In the genomic region with DNA sequence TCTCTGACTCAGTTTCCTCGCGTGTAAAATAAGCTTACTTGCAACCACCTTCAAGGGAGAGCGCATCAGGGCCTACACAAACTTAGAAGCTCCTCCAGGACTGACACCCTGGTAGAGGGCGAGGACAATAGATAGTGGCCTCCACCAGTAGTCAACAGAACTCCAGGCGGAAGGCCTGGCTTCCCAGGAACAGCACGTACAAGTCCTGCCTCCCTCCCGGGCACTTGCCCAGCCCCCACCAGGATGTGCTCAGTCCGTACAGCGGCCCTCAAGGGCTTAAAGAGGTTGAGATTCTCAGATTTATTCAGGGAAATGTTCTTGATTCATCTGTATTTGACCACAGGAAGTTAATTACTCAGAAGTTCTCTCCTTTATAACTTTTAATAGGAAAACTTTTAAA, we compare ENCODE assay signal across 8 mouse cellular contexts. TPM values are rescaled to one million over a fixed set of nuclear protein-coding genes. Genes with fewer than 3 reads are reported as not detected.
DNase-seq lines count a peak whose midpoint lies in the region; ATAC-seq and TF ChIP-seq lines count a peak whose summit lies in the region.

No protein-coding gene starts in this region.

- peak overlapping the region; percentile 78 for H3K4me3 ChIP-seq in heart, adult 2 months
- peak overlapping the region; percentile 62 for H3K4me3 ChIP-seq in kidney, adult 2 months (ENCODE audit: insufficient read depth, low read depth, low read length)
- peak overlapping the region; percentile 90 for H3K4me3 ChIP-seq in lung, adult 2 months (replicated peaks; ENCODE audit: extremely low read depth, low read depth, low read length)

- DNase-seq in gastrocnemius, adult 18-20 months (ENCODE audit: low spot score): peak; percentile 7
- DNase-seq in gastrocnemius, adult 8-10 months (ENCODE audit: low spot score in 2 of 2): no peak
- peak; percentile 51 to 58 for DNase-seq in heart, adult 2 months
- DNase-seq in kidney, adult 2 months: peak; percentile 65
- peak; percentile 55 for DNase-seq in lung, adult 2 months
- DNase-seq in cerebellum, adult 8-10 months: no peak
- DNase-seq in spleen, postnatal 14 days (ENCODE audit: low spot score in 2 of 2): no peak

- no peaks in the 10 kb centered on the region for H3K27me3 ChIP-seq in heart, adult 2 months (ENCODE audit: control insufficient read depth, insufficient read depth, low read length)
- H3K27me3 ChIP-seq in kidney, adult 2 months (replicated peaks; ENCODE audit: control insufficient read depth, insufficient read depth, low read length): no peaks in the 10 kb centered on the region

- H3K79me2 ChIP-seq in heart, adult 2 months (replicated peaks; ENCODE audit: control insufficient read depth, insufficient read depth, low read length): no peaks in the 10 kb centered on the region

- no peaks in the 10 kb centered on the region for H3K36me3 ChIP-seq in heart, adult 2 months (ENCODE audit: control insufficient read depth, insufficient read depth, low read length)
- H3K36me3 ChIP-seq in kidney, adult 2 months (ENCODE audit: control insufficient read depth, insufficient read depth, low read length): no peaks in the 10 kb centered on the region

- peak overlapping the region; percentile 28 for H3K9ac ChIP-seq in heart, adult 2 months (ENCODE audit: low read depth, low read length)

- ATAC-seq in megakaryocyte progenitor cell, adult 5-6 weeks (replicated peaks; ENCODE audit: poor library complexity): no peak

- TF ChIP-seq CTCF in heart, adult 2 months (IDR thresholded peaks at IDR 0.05): no peak
- TF ChIP-seq CTCF in kidney, adult 2 months (conservative IDR thresholded peaks at IDR 0.05; ENCODE audit: insufficient read depth, insufficient read length, low read depth, low read length): no peak
- TF ChIP-seq CTCF in lung, adult 2 months (IDR thresholded peaks at IDR 0.05; ENCODE audit: insufficient read depth, low read length): no peak

- intact Hi-C loops in heart, adult 2 months (cut with DNase I): loop anchor here (5.0 kb wide), 1 partner anchor 64 kb away; no protein-coding TSS in a partner anchor

- TF ChIP-seq POLR2A in heart, adult 2 months (IDR thresholded peaks at IDR 0.05; ENCODE audit: insufficient read depth, low read depth, low read length): no peak; the same call in 1 of the 2 replicates
- TF ChIP-seq POLR2A in kidney, adult 2 months (IDR thresholded peaks at IDR 0.05; ENCODE audit: low read depth, low read length): no peak
- TF ChIP-seq POLR2A in lung, adult 2 months (IDR thresholded peaks at IDR 0.05; ENCODE audit: borderline replicate concordance, extremely low read depth, low read depth, low read length): no peak

- 0 out of 2 replicates have a peak, but pooled peaks cover 2% of the 10 kb centered on the region for H3K4me1 ChIP-seq in heart, adult 2 months (ENCODE audit: control insufficient read depth, insufficient read depth, low read length)
- H3K4me1 ChIP-seq in kidney, adult 2 months (ENCODE audit: control insufficient read depth, insufficient read depth, low read length): no peaks in the 10 kb centered on the region
- H3K4me1 ChIP-seq in lung, adult 2 months (ENCODE audit: control insufficient read depth, insufficient read depth, low read length): peaks cover 7% of the 10 kb centered on the region

- peak overlapping the region; percentile 87 for H3K27ac ChIP-seq in heart, adult 2 months
- peak overlapping the region; percentile 61; the same call in 1 of the 2 replicates for H3K27ac ChIP-seq in kidney, adult 2 months (ENCODE audit: insufficient read depth, low read depth, low read length)

- 55% methylated on average over 9 of the region's 9 CpGs for WGBS in heart, adult 2 months
- 68% methylated on average over 9 of the region's 9 CpGs for WGBS in kidney, adult 2 months
- 36% methylated on average over 9 of the region's 9 CpGs for WGBS in lung, adult 2 months

- TF ChIP-seq EP300 in heart, adult 2 months (IDR thresholded peaks at IDR 0.05; ENCODE audit: insufficient read depth, low read depth, low read length): 0 out of 2 replicates have a peak, but pooled peaks have one; percentile 28

RNA-seq across cellular contexts. Expression of gene Cmtm8, which starts 1.1 kb away (rescaled TPM):
- 1 to 10 TPM; 2.0 to 2.3 TPM for total RNA-seq in gastrocnemius, adult 18-20 months (2021)
- 1 to 10 TPM; 1.2 to 1.6 (median 1.4) TPM for total RNA-seq in gastrocnemius, adult 8-10 months (2022)
- total RNA-seq in heart, adult 2 months (2021): 10 to 100 TPM; 11.5 to 11.9 TPM
- polyA plus RNA-seq in heart, adult 2 months (2012; rRNA removed): 28.7 and 39.4 TPM in 2 replicates
- polyA plus RNA-seq in kidney, adult 2 months (2012; rRNA removed): 30.5 and 38.1 TPM in 2 replicates
- polyA plus RNA-seq in lung, adult 2 months (2012; rRNA removed): 151 and 179 TPM in 2 replicates
- 1.0 and 2.8 TPM in 2 replicates for total RNA-seq in megakaryocyte progenitor cell, adult 5-6 weeks (2015)
- 0.79 and 2.0 TPM in 2 replicates for total RNA-seq in megakaryocyte progenitor cell, adult 5-6 weeks (2017)

Comparison
In these comparisons a context has a peak if more than half of its experiments do, and no peak if none do; other contexts are left out.
1. DNase-seq: peak in gastrocnemius, adult 18-20 months (single experiment), heart, adult 2 months (2 of 2), kidney, adult 2 months (single experiment) and lung, adult 2 months (single experiment); none in gastrocnemius, adult 8-10 months (0 of 2), cerebellum, adult 8-10 months (single experiment) and spleen, postnatal 14 days (0 of 2).
2. Peak in every context shown above with its lines, with median percentiles within 50 percentile points of each other: H3K4me3 ChIP-seq.